Mouse (Mus musculus): ENCODE measurements around the gene Inf2. TPM values are rescaled to one million over a fixed set of nuclear protein-coding genes. Genes with fewer than 3 reads are reported as not detected.

The Inf2 gene
- polyA plus RNA-seq, 1 experiment, result 28.3 TPM

GRCm38 (mm10) chr12:112620354-112621061, 31.9 kb downstream of the Inf2 start:
- no peak for TF ChIP-seq POLR2A (IDR thresholded peaks at IDR 0.05; ENCODE audit: insufficient read depth, low read length)
- TF ChIP-seq EP300 (IDR thresholded peaks at IDR 0.05; ENCODE audit: insufficient read depth, low read depth, low read length), result no peak
- no peak for TF ChIP-seq CTCF (IDR thresholded peaks at IDR 0.05; ENCODE audit: low read depth, low read length)
- Histone ChIP-seq H3K27ac (ENCODE audit: insufficient read depth, low read length) (no peak overlapping the region), H3K4me3 (ENCODE audit: low read depth, low read length) (peak overlapping the region; percentile 34), H3K9me3 (replicated peaks; ENCODE audit: control insufficient read depth, insufficient read depth, low read length, poor library complexity, severe bottlenecking) (no peaks in the 10 kb centered on the region), H3K9ac (ENCODE audit: low read depth, poor library complexity, severe bottlenecking) (peak overlapping the region; percentile 46), H3K36me3 (ENCODE audit: control insufficient read depth, insufficient read depth, low read length, poor library complexity, severe bottlenecking) (no peaks in the 10 kb centered on the region), H3K27me3 (ENCODE audit: control insufficient read depth, insufficient read depth, low read length, poor library complexity, severe bottlenecking) (no peaks in the 10 kb centered on the region), H3K4me1 (ENCODE audit: control insufficient read depth, insufficient read depth, low read length) (no peaks in the 10 kb centered on the region)

GRCm38 (mm10) chr12:112621900-112622299, 33.3 kb downstream of the Inf2 start:
- H3K27me3 ChIP-seq (ENCODE audit: control insufficient read depth, insufficient read depth, low read length, poor library complexity, severe bottlenecking), result no peaks in the 10 kb centered on the region
- H3K27ac ChIP-seq (ENCODE audit: insufficient read depth, low read length), result no peak overlapping the region
- no peak overlapping the region for H3K9ac ChIP-seq (ENCODE audit: low read depth, poor library complexity, severe bottlenecking)
- no peaks in the 10 kb centered on the region for H3K36me3 ChIP-seq (ENCODE audit: control insufficient read depth, insufficient read depth, low read length, poor library complexity, severe bottlenecking)
- H3K9me3 ChIP-seq (replicated peaks; ENCODE audit: control insufficient read depth, insufficient read depth, low read length, poor library complexity, severe bottlenecking), result no peaks in the 10 kb centered on the region
- TF ChIP-seq EP300 (IDR thresholded peaks at IDR 0.05; ENCODE audit: insufficient read depth, low read depth, low read length) (no peak), POLR2A (IDR thresholded peaks at IDR 0.05; ENCODE audit: insufficient read depth, low read length) (no peak), CTCF (IDR thresholded peaks at IDR 0.05; ENCODE audit: low read depth, low read length) (no peak)
- H3K4me3 ChIP-seq (ENCODE audit: low read depth, low read length), result no peak overlapping the region
- no peaks in the 10 kb centered on the region for H3K4me1 ChIP-seq (ENCODE audit: control insufficient read depth, insufficient read depth, low read length)

GRCm38 (mm10) chr12:112623742-112624141, 35.2 kb downstream of the Inf2 start:
- Histone ChIP-seq H3K4me1 (ENCODE audit: control insufficient read depth, insufficient read depth, low read length) (no peaks in the 10 kb centered on the region), H3K9me3 (replicated peaks; ENCODE audit: control insufficient read depth, insufficient read depth, low read length, poor library complexity, severe bottlenecking) (no peaks in the 10 kb centered on the region), H3K4me3 (ENCODE audit: low read depth, low read length) (no peak overlapping the region), H3K27ac (ENCODE audit: insufficient read depth, low read length) (no peak overlapping the region), H3K9ac (ENCODE audit: low read depth, poor library complexity, severe bottlenecking) (no peak overlapping the region), H3K27me3 (ENCODE audit: control insufficient read depth, insufficient read depth, low read length, poor library complexity, severe bottlenecking) (no peaks in the 10 kb centered on the region), H3K36me3 (ENCODE audit: control insufficient read depth, insufficient read depth, low read length, poor library complexity, severe bottlenecking) (no peaks in the 10 kb centered on the region)
- TF ChIP-seq CTCF (IDR thresholded peaks at IDR 0.05; ENCODE audit: low read depth, low read length) (peak; percentile 89), POLR2A (IDR thresholded peaks at IDR 0.05; ENCODE audit: insufficient read depth, low read length) (no peak)

- Histone ChIP-seq H3K9ac (ENCODE audit: low read depth, poor library complexity, severe bottlenecking) (no peak overlapping the region), H3K4me1 (ENCODE audit: control insufficient read depth, insufficient read depth, low read length) (no peaks in the 10 kb centered on the region), H3K36me3 (ENCODE audit: control insufficient read depth, insufficient read depth, low read length, poor library complexity, severe bottlenecking) (no peaks in the 10 kb centered on the region), H3K4me3 (ENCODE audit: low read depth, low read length) (no peak overlapping the region), H3K27ac (ENCODE audit: insufficient read depth, low read length) (no peak overlapping the region), H3K9me3 (replicated peaks; ENCODE audit: control insufficient read depth, insufficient read depth, low read length, poor library complexity, severe bottlenecking) (no peaks in the 10 kb centered on the region), H3K27me3 (ENCODE audit: control insufficient read depth, insufficient read depth, low read length, poor library complexity, severe bottlenecking) (no peaks in the 10 kb centered on the region)
- TF ChIP-seq CTCF (IDR thresholded peaks at IDR 0.05; ENCODE audit: low read depth, low read length), result no peak
- no peak for TF ChIP-seq POLR2A (IDR thresholded peaks at IDR 0.05; ENCODE audit: insufficient read depth, low read length)
- TF ChIP-seq EP300 (IDR thresholded peaks at IDR 0.05; ENCODE audit: insufficient read depth, low read depth, low read length), result no peak
These were observed 37.1 kb downstream of the Inf2 start for GRCm38 (mm10) chr12:112625700-112626099.

- Histone ChIP-seq H3K9ac (ENCODE audit: low read depth, poor library complexity, severe bottlenecking) (no peak overlapping the region), H3K27ac (ENCODE audit: insufficient read depth, low read length) (no peak overlapping the region), H3K4me1 (ENCODE audit: control insufficient read depth, insufficient read depth, low read length) (no peaks in the 10 kb centered on the region), H3K4me3 (ENCODE audit: low read depth, low read length) (no peak overlapping the region), H3K36me3 (ENCODE audit: control insufficient read depth, insufficient read depth, low read length, poor library complexity, severe bottlenecking) (no peaks in the 10 kb centered on the region), H3K27me3 (ENCODE audit: control insufficient read depth, insufficient read depth, low read length, poor library complexity, severe bottlenecking) (no peaks in the 10 kb centered on the region), H3K9me3 (replicated peaks; ENCODE audit: control insufficient read depth, insufficient read depth, low read length, poor library complexity, severe bottlenecking) (no peaks in the 10 kb centered on the region)
- TF ChIP-seq EP300 (IDR thresholded peaks at IDR 0.05; ENCODE audit: insufficient read depth, low read depth, low read length), result no peak
- no peak for TF ChIP-seq CTCF (IDR thresholded peaks at IDR 0.05; ENCODE audit: low read depth, low read length)
- TF ChIP-seq POLR2A (IDR thresholded peaks at IDR 0.05; ENCODE audit: insufficient read depth, low read length), result no peak
These were observed 37.9 kb downstream of the Inf2 start for GRCm38 (mm10) chr12:112626455-112626854.

- TF ChIP-seq CTCF (IDR thresholded peaks at IDR 0.05; ENCODE audit: low read depth, low read length) (peak; percentile 88), POLR2A (IDR thresholded peaks at IDR 0.05; ENCODE audit: insufficient read depth, low read length) (no peak)
- Histone ChIP-seq H3K9me3 (replicated peaks; ENCODE audit: control insufficient read depth, insufficient read depth, low read length, poor library complexity, severe bottlenecking) (no peaks in the 10 kb centered on the region), H3K4me1 (ENCODE audit: control insufficient read depth, insufficient read depth, low read length) (no peaks in the 10 kb centered on the region), H3K36me3 (ENCODE audit: control insufficient read depth, insufficient read depth, low read length, poor library complexity, severe bottlenecking) (no peaks in the 10 kb centered on the region), H3K9ac (ENCODE audit: low read depth, poor library complexity, severe bottlenecking) (no peak overlapping the region), H3K4me3 (ENCODE audit: low read depth, low read length) (no peak overlapping the region), H3K27me3 (ENCODE audit: control insufficient read depth, insufficient read depth, low read length, poor library complexity, severe bottlenecking) (no peaks in the 10 kb centered on the region), H3K27ac (ENCODE audit: insufficient read depth, low read length) (no peak overlapping the region)
These were observed 38.7 kb downstream of the Inf2 start for GRCm38 (mm10) chr12:112627097-112627881.
